Mouse (Mus musculus) brain, adult 2 months (tissue): Measurements from ENCODE around the gene Art3.

Experiments
- DNase-seq: peaks from one replicate; pipeline ENCODE4 v3.0.0; 2011; ENCODE audit warnings: low read depth, low spot score

Gene Art3

DNA sequence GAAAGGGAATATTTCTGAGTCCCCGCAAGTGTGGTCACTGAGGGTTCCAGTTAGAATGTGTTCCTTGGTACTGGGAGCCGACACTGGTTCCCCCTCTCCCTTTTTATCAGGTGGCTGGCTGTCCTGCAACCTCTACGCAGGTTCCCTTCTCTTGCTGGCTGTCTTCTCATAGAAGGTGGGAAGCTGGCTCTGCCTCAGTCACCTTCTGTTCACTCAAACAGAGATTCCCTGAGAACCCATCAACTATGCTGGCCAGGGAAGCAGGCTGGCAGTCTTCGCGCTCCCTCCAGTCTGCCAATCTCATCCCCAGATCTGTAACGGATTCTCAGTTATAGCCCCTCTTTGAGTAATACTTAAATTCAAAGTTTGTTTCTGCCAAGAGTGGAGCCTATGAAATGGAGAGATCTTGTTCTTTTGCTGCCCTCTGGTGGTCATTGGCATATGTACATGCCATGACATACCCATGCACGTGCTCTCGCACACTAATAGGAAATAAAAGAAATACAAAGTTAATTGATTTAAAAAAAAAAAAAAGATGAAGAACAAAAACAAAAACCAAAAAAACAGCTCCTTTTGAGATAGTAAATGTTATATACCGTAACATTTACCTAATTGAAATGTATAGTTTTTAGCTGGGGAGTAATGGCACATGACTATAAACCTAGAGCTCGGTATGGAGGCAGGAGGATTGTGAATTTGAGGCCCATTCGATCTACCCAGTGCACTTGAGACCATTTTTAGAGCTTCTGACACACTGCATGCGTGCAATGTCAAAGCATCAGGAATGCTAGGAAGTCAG, 50.1 kb downstream of the Art3 start:
- peak; percentile 87 for DNase-seq

DNA sequence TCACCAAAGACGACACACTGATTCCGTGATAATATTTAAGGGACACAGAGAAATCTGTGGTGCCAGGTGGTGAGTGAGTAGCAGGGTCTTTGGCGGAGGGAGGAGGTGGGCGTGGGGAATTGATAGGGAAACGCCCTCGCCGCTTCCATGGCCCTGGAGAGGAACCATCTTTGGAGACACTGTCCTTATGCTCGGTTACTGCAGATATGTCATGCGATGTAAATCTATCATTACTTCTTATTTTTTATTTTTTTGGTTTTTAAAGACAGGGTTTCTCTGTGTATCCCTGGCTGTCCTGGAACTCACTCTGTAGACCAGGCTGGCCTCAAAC, 50.7 kb downstream of the Art3 start:
- no peak for DNase-seq

DNA sequence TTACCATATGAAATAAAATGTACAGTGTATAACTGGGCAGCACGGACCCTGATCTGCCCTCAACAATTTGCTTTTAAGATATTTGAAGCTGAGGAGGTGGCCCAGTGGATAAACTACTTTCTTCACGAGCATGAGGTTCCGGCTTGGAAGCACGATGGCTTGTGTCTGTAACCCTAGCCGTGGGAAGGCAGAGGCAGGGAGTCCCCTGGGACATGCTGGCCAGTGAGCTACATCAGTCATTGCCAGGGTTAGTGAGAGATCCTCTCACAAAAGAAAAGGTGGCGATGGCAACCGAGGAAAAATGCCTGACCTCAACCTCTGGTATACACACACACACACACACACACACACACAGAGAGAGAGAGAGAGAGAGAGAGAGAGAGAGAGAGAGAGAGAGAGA, 52.1 kb downstream of the Art3 start:
- DNase-seq = no peak

DNA sequence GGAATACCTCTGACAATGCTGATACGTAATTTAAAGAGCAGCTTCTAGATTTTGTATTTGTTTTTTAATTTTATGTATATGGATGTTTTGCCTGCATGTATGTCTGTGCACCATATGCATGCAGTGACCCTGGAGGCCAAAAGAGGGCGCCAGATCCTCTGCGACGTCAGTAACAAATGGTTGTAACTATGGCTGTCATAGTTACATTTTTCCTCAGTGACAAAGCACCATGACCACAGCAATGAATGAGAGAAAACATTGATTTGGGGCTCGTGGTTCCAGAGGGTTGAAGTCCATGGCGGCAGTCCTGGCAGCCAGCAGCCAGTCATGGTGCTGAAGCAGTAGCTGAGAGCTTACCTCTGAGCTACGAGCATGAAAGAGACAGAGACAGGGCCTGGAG, 53.2 kb downstream of the Art3 start:
- no peak for DNase-seq

DNA sequence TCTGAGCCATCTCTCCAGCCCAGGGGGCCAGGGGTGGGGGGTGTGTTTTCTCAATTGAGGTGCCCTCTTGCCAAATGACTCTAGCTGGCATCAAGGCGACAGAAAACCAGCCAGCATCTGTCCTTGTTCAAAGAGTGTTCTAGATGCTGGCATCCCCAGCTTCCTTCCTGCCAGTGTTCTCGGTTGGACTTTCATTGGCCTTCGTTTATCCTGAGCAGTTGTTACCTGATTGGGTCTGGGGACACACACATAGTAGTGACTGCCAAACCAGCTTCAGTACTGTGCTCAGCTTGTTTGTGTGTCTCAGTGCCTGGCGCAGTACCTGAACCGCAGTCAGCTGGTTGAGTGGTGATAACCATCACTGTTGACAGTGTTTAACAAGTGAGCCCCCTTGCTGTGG, 54.5 kb downstream of the Art3 start:
- no peak for DNase-seq

DNA sequence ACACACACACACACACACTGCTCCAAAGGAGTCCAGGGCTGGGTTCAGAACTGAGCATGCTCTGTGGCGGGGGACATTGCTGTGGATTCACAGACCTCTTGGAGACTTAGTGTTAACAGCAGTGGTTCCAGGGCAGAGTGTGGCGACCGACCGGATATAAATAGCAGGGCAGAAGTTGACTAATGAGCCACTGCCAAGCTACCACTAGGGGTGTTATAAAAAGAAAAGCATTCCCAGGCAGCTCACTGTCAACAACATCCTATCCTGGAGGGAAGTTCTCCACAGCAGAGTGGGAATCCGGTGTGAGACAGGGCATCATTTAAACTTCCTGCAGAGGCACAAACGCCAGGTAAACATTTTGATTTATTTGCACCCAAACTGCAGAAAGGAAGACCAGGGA, 55.0 kb downstream of the Art3 start:
- no peak for DNase-seq

DNA sequence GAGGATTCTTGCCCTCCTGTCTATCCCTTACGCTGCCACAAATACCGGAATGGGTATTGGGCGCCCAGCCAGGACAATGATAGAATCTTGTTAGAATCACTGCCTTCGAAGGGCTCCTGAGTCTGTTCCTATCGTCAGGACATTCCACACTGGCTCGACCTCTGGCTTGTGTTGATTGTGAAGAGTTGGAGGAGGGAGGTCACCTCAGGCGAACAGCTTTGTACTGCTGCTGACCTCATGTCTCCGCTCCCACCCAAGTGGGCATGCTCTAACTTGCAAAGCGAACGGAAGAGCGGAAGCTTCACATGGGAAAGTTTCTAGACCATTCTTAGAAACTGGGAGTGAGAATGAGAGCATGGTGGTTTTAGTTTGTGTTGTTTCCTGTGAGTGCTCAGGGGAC, 55.8 kb downstream of the Art3 start:
- DNase-seq = no peak

DNA sequence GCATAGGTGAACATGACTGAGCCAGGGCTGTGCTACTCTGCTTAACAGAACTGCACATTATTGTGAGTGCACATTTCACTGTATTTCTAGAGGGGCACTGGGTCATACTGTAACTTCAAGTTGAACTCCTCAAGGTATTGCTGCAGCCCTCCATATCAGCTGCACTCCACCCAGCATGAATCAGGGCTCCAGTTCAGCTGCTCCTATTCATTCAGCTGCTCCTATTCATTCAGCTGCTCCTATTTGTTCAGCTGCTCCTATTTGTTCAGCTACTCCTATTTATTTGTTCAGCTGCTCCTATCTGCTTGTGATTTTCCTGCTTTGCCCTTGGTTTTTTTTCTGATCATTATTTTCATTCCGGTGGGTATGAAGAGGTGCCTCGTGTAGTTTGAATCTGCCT, 58.4 kb downstream of the Art3 start:
- no peak for DNase-seq

DNA sequence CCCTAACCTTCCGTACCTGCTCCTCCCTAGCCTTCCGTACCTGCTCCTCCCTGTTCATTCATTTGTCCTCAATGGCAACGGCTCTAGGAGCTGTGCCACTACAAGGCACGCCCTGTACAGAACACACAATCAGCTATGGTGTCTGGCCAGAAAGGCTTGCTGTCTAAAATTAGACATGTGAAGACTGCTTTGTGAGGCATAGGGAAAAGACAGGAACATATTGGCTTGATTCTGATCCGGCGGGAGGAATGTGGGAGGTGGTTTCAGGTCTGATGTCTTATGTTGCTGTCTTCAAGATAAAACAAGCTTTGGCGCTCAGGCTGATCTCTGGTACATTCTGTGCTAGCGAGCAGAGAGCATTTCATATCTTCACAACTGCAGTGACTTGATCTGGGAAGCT, 59.0 kb downstream of the Art3 start:
- peak; percentile 53 for DNase-seq

DNA sequence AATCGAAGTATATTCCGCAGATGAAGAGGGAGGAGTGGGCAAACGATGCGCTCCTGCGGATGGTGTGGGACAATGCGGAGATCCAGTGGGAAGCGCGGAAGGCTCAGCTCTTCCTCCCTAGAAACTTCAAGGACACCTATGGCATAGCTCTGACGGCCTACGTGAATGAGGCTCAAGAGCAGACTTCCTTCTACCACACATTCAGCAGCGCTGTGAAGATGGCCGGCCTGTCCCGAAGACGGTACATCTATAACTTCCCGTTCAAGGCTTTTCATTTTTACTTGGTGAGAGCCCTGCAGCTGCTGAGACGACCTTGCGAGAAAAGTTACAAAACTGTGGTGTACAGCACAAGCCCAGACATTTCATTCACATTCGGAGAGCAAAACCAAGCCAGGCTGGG, 60.9 kb downstream of the Art3 start:
- DNase-seq = no peak

DNA sequence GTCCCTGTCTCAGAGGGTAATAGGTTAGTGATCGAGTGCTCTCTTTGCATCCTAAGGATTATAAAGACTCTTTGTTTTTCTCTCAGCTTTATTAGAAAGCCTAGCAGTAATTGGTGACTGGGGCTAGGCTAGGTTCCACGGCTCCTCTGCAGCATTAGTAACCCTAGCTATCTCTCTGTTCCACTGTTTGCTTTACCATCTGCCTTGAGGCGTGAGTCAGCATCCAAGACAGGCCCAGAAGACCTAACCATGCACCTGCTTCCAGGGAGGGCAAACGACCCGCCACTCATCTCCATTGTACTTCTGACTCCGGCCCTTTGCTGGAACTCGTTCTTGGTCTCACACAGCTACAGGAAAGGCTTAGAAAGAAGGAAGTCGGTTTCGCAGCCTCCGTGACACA, 62.2 kb downstream of the Art3 start:
- no peak for DNase-seq

DNA sequence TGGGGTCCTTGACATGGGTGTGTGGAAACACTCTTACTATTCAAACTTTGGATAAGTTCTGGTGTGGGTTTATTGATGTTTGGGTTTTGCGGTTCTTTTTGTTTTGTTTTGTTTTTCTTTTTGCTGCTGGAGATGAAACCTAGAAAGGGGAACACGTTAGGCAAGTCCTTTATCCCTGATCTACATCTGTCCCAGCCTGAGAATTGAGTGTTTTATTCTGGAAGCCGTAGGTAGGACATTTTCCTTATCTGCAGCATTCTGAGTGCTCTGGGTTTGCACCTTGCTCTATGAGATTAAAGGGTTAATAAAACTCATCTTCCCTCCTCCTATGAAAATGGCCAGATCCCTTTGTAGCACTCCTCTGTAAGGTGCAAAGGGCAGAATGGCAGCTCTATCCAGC, 64.1 kb downstream of the Art3 start:
- no peak for DNase-seq

DNA sequence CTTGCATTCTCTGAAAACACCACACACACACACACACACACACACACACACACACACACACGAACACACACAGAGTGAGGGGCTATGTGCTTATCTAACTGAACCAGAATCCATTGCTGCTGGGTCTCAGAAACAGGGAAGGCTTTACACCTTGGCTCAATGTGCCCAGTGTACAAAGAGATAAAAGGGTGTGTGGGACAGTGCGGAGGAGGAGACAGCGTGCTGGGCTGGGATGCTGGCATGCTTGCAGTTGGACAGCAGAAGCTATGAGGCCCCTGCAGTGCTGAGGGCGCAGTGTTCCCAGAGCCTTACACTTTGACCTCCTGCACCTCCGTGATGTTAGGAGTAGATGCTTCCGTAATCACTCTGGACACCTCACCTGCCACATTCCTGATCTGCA, 64.8 kb downstream of the Art3 start:
- no peak for DNase-seq

DNA sequence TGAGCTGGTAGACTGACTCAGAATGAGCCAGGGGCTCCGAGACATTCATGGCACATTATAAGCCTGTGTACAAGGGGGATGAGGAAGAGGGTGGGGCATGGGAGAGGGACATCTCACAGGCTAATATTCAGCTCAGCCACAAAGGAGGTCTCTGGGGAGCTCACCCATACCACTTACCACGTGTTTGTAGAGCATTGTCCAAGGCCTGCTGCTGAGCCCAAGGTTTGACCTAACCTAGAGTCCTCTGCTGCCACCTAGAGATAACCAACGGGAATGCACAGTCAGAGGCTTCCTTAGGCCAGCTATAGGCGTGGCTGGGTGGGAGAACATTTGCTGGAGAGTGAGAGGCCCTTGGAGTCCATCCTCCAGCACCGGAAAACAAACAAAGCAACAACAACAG, 66.5 kb downstream of the Art3 start:
- peak; percentile 80 for DNase-seq

DNA sequence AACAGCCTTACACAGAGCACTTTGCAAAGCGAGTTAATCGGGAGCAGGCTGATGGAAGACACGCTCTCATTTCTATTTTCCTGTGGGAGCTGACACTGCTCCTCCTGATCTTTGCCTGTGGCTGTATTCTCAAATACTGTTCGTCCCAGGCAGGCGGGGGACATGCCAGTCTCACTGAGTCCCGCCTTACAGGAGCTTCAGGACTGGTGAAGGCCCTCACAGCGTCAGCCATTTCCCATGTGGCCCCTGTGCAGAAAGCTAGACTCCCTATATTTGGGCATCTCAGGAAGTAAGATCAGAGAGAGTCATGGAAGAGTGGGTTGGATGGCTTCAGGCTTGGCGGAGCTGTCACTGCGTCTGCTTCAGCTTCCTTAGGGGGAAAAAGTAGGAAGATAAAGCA, 71.2 kb downstream of the Art3 start:
- DNase-seq = peak; percentile 63

DNA sequence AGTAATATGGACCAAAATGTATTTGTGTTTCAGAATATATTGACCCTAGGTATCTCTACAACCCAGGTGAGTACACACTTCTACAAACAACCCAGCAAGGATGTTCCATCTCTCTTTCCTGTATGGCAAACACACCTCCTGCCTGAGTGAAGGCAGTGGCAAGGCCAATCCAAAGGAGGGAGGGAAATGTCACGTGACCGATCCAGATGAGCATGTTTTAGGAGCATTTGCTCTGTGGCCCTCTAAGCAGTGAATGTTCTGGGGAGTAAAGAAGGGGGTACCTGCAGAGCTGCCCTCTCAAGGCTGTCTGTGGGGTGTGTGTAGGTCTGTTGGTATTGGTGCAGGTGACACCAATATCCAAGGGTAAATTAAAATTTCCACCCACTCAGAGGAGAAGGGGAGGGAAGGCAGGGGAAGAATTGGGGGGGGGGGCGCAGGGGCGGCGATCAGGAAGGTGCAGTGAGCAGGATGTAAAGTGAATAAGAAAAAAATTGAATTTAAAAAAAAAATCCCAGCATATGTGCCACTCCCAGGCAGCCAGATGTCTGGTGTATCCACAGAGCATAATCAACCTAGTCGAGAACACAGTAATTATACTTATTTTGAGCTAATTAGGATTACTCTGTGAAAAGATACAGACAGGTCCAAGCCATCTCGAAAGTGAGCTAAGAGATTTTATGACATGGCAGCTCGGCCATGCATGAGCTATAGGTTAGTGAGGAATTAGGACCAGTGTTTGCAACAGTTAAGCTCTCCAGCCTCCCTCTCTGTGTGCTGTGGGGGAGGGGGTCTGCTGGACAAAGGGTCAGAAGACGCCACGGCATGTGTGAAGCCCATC, 72.2 kb downstream of the Art3 start:
- peak; percentile 18 for DNase-seq

DNA sequence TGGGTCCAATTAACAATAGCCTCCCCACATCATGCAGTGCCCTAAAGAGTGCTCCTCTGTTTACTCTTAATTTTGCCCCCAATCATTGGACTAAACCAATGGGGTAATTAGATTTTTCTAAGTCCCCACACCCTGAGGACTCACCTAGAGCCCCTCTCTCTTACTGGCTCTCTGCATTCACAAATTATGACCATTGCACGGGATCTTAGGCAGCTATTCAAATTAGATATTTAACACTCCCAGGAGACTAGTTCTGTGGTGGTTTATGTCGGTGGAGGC, 72.7 kb downstream of the Art3 start:
- no peak for DNase-seq

DNA sequence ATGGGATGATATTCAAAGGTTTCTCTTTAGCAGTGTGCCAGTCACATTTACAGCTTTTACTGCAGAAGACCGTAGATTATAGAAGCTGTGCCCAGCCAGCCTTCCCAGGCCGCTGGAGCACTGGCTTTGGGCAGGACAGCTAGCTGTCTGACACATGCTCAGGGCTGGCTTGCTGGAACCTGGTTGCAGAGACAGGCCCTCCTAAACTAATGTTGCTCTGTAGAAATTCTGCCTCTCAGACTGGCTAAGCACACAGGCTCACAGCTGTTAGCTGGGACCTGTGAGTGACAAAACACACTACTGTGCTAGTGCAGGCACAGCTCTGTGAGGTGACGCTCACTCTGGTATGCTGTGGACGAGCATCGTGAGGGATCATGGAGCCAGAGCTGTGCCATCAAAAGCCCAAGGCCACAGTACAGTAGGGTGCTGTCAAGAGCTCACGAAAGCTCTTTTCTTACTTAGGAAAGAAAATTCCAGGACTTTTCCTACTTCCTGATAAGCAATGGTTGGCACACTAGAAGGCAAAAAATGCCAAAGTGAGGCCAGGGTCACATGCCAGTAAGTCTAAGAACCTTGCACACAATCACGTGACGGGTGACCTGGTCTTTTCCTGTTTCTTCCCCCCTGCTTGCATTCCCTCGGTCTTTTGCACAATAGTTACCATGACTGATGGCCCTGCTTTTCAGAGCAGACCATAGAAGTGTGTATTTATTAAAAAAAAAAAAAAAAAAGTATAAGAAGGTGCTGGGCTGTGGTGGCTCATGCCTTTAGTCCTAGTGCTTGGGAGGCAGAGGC, 77.9 kb downstream of the Art3 start:
- DNase-seq = no peak

DNA sequence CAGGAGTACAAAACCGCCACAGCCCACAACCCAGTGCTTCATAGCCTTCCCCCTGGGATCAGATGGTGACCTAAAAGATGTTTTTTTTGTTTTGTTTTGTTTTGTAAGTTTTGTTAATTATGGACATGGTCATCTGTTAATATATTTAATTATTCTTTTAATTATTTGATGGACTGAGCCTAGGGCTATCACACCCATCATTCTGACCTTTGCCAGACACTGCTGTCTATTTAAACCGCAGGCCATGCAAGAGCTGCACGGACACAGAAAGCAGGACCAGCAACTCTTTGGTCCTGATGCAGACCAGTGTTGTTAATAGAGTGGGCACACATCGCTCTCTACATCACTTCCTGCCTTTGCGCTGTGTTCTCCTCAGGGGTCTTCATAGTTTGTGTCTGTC, 78.9 kb downstream of the Art3 start:
- DNase-seq = no peak

DNA sequence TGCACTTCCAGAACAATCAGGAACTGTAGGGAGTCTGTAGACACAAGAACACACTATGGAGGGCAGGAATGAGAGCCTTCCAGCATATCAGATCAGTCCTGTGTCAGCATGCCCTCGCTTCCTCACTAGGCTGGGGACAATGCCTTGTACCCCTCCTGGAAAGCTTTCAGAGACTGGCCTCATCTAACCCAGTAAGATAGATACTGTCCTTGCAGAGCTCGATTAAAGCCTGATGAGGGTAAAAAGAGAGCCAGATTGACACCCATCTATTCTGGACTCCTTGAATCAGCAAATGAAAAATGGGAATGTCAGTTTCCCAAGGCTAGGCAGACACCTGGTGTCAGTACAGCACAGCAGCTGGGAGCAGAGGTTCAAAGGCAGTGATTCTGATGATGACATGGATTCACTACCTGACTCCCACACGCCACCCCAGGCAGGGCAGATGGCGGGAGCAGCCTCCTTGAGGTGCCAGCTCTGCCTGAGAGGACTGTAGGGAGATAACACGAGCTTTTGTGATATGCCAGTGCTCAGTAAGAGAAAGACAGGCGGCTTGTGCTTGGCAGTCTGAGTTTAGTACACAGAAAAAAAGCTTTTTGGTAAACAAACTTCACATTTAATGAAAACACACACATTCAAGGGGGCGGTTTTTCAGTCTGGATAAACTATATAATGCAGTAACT, 80.0 kb downstream of the Art3 start:
- peak; percentile 28 for DNase-seq

DNA sequence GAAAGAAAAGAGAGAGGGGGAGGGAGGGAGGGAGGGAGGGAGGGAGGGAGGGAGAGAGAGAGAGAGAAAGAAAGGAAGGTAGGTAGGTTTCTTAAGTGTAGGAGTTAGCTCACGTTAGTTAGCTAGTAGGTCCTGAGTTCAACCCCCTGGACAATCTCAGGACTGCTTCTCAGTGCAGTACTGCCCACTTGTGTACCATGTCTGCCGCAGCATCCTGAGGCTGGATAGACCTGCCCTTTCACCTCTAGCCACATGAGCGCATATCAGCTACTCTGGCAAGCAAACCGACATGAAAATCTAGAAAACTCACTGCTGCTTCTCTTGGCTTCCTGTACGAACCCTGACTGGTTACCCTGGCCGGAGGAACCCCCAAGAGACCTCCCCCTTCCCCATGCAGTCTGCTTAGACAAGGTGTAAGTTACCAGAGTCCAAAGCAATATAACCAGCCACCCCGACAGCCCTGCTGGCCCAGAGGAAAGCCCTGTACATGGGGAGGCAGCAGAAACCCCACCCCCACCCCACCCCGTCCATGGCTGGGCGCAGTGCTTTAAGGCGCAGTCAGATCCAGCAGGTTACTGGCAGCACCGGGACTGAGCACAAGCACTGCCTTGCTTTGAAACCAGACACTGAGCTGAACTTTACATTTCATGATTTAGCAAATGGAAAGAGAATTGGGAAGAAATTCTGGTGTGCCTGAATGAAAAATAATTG, 81.8 kb downstream of the Art3 start:
- DNase-seq = no peak

DNA sequence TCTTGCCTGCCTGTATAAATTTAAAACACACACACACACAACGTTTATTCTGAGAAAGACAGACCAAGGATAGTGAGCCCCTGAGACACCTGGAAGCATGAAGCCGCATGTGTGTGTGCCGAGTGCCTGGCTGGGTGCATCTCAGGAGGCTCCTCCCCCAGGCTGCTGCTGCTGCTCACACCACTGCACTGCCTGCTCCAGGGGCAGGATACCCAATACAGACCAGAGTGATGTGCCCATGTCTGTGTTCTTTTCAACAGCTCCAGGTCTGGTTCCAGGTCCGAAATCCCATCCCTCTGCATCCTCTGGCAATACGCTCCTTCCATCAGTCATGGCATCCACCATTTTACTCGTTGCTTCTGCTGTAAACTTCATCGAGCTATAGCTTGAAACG, 82.4 kb downstream of the Art3 start:
- DNase-seq = no peak
